Mouse (Mus musculus) cortical plate, adult 2 months (tissue): Measurements from ENCODE around the gene Aqp12. TPM values are rescaled to one million over a fixed set of nuclear protein-coding genes. Genes with fewer than 3 reads are reported as not detected.

Experiments
- H3K27ac ChIP-seq: fragments of 200-500 bp; 2 replicates; pipeline ENCODE4 v1.5.1; 2012; ENCODE audit warnings: low read length, control low read depth, inconsistent platforms; ENCODE audit not compliant: insufficient read depth
- H3K4me1 ChIP-seq: fragments of 200-500 bp; 2 replicates; pipeline ENCODE4 v1.6.1; 2011; ENCODE audit warnings: low read length; ENCODE audit not compliant: control insufficient read depth, insufficient read depth
- H3K4me3 ChIP-seq: fragments of 200-500 bp; 2 replicates; pipeline ENCODE4 v1.5.1; 2011; ENCODE audit warnings: mild to moderate bottlenecking, low read length, control low read depth; ENCODE audit not compliant: insufficient read depth
- CTCF ChIP-seq: fragments of 200-500 bp; IDR thresholded peaks from 2 replicates; pipeline ENCODE4 v1.5.1; 2011; ENCODE audit warnings: mild to moderate bottlenecking, control low read depth, low read length; ENCODE audit not compliant: insufficient read depth; ENCODE audit errors: extremely low read depth
- POLR2A ChIP-seq: fragments of 200-500 bp; IDR thresholded peaks from 2 replicates; pipeline ENCODE4 v1.6.1; 2011; ENCODE audit warnings: mild to moderate bottlenecking, low read length, control low read depth; ENCODE audit not compliant: insufficient read depth; ENCODE audit errors: extremely low read depth
- polyA plus RNA-seq: library from polyadenylated mRNA; depleted of rRNA; stranded (reverse); fragments of >200 nt; gene quantifications from 2 replicates; pipeline ENCODE4 v1.2.3, GENCODE M21; 2012

Gene Aqp12
- polyA plus RNA-seq, 1 experiment = not detected

- Histone ChIP-seq H3K27ac (no peak overlapping the region), H3K4me1 (no peaks in the 10 kb centered on the region), H3K4me3 (no peak overlapping the region)
- no peak for TF ChIP-seq CTCF
- TF ChIP-seq POLR2A = no peak
These were observed 24.9 kb upstream of the Aqp12 start for GRCm38 (mm10) chr1:92981056-92981845.

DNA sequence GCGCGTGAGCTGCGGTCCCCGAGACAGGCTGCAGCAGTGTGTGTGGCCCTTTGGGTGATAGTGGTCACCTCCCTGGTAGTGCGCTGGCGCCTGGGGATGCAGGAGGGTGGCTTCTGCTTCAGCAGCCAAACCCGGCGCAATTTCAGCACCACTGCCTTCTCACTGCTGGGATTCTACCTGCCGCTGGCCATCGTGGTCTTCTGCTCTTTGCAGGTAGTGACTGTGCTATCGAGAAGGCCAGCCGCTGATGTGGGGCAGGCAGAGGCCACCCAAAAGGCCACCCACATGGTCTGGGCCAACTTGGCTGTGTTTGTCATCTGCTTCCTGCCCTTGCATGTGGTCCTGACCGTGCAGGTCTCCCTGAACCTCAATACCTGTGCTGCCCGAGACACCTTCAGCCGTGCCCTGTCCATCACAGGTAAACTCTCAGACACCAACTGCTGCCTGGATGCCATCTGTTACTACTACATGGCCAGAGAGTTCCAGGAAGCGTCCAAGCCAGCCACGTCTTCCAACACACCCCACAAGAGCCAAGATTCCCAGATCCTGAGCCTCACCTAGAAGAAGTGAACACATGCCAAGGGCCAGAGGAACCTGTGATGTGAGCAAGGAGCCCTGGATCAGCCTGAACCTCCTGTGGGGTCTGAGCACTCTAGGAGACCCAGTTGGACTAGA is 23.1 kb upstream of the Aqp12 start:
- TF ChIP-seq CTCF (no peak), POLR2A (no peak)
- H3K27ac ChIP-seq = no peak overlapping the region

GRCm38 (mm10) chr1:92984999-92985398 is 21.1 kb upstream of the Aqp12 start:
- Histone ChIP-seq H3K4me1 (no peaks in the 10 kb centered on the region), H3K27ac (no peak overlapping the region), H3K4me3 (no peak overlapping the region)
- TF ChIP-seq CTCF (no peak), POLR2A (no peak)

More for the DNA sequence above, 23.1 kb upstream of the Aqp12 start:
- H3K4me1 ChIP-seq = no peaks in the 10 kb centered on the region
- H3K4me3 ChIP-seq = no peak overlapping the region

DNA sequence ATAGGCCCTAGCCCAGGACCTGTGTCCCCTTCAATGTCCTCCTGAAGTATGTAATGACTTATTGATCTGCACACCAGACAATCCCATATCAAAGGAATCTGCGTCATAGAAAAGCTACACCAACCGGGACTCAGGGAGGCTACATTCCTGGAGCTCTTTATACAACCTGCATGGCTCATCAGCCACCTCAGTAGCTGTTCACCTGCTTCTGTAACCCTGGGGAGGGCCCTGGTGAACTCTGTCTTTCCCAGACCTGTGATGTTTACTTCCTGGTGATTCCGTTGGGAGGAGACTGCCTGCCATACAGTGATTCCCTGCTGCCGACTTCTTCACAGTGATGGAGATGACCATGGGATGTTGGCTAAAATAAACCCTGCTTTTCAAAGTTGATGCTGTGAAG is 17.2 kb upstream of the Aqp12 start:
- no peak overlapping the region for H3K27ac ChIP-seq
- no peaks in the 10 kb centered on the region for H3K4me1 ChIP-seq
- H3K4me3 ChIP-seq = no peak overlapping the region
- TF ChIP-seq CTCF (no peak), POLR2A (no peak)

DNA sequence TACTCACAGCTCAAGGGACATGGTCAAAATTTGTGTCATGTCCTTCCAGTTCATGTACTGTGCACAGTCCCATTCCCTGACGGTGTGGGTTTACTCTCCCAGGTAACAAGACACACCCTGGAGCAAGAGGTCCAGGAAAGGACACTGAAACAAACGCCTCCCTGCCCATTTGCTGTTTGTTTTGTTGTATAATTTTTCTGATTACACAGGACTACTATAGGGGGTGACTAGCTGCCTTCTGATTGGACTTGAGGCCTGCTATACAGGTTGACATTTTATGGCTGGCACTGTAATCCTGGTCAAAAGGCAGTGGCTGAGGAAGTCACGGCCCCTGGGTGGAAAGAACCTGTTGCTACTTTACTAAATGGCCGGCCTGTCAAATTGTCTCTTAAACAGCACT is 16.2 kb upstream of the Aqp12 start:
- H3K27ac ChIP-seq = no peak overlapping the region
- TF ChIP-seq POLR2A (no peak), CTCF (no peak)
- no peaks in the 10 kb centered on the region for H3K4me1 ChIP-seq
- no peak overlapping the region for H3K4me3 ChIP-seq

DNA sequence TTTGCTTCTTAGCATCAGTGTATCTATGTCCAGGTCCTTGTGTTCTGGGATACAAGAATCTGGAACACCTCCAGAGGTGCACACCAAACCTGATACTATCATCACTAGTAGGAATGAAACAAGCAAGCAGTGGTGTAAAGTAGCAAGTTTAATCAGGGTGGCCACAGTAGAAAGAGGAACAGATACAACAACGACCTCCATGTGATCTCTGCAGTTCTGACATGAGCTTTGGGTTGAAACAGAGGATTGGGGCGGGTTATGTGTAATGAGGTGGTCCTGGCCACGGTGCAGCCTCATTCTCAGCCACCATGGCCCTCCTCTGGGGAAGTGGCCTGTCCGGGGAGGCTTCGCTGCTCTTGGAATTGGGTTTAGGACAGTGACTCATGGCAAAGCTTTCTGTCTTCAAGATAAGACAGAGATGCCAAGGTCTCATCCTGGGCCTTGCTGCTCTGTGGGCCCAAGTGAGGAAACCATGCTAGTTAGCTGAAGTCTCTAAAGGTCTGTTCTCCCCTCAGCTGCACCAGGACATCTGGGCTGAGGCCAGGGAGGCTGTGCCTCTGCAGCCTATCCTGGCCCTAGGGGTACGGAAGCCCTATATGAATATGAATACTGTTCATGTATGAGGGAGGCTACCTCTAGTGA is 13.8 kb upstream of the Aqp12 start:
- Histone ChIP-seq H3K27ac (no peak overlapping the region), H3K4me3 (no peak overlapping the region), H3K4me1 (no peaks in the 10 kb centered on the region)
- TF ChIP-seq CTCF (no peak), POLR2A (no peak)

GRCm38 (mm10) chr1:92992880-92993279 is 13.3 kb upstream of the Aqp12 start:
- Histone ChIP-seq H3K4me1 (no peaks in the 10 kb centered on the region), H3K4me3 (no peak overlapping the region), H3K27ac (no peak overlapping the region)
- TF ChIP-seq CTCF = no peak
- no peak for TF ChIP-seq POLR2A

DNA sequence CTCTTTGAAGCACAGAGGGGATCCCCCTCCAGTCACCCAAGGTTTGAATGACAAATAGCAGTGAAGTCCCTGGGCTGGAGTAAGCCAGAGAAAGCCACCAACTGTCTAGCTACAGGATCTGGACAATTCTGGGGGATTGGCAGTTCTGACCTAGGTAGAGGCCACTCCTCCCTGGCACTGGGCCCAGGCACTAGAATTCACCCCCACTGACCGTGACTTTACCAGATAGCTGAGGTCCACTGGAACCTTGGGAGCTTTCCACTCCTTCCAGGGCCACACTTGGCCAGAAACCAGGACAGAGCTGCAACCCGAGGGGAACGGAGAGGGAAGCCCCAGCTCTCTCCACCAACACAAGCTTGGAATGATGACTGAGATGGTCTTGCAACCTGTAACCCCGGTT is 3.1 kb downstream of the Aqp12 start:
- no peak overlapping the region for H3K4me3 ChIP-seq
- no peaks in the 10 kb centered on the region for H3K4me1 ChIP-seq
- no peak overlapping the region for H3K27ac ChIP-seq
- TF ChIP-seq POLR2A (no peak), CTCF (no peak)

DNA sequence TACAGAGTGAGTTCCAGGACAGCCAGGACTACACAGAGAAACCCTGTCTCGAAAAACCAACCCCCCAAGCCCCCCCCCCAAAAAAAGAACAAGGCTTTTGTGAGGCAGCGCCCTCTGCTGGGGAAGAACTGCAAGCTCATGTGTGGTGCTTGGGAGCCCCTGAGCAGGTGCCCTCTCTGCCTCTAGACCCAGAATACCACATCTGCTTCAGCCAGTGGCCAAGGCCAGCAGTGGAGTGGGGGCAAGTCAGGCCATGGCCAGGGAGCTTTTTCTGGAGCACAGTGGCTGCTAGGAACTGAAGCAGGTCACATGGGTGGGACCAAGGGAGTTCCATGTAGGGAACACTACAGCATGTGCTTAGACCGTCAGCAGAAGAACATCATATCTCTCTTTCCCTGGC is 4.6 kb downstream of the Aqp12 start:
- H3K27ac ChIP-seq = no peak overlapping the region
- H3K4me3 ChIP-seq = no peak overlapping the region
- peak; percentile 49 for TF ChIP-seq CTCF
- TF ChIP-seq POLR2A = no peak
- no peaks in the 10 kb centered on the region for H3K4me1 ChIP-seq
